Mouse (Mus musculus) lung, adult 2 months (tissue): Measurements from ENCODE around the gene Map7d3. TPM values are rescaled to one million over a fixed set of nuclear protein-coding genes. Genes with fewer than 3 reads are reported as not detected.
A peak's percentile ranks its signal among the peaks of the same experiment; 100 is the strongest.

ENCODE experiments used
- DNase-seq: peaks from one replicate; pipeline ENCODE4 v3.0.0; 2022
- H3K4me1 ChIP-seq: fragments of 200-500 bp; 2 replicates; pipeline ENCODE4 v1.6.1; 2011; ENCODE audit warnings: low read length; ENCODE audit not compliant: control insufficient read depth, insufficient read depth
- H3K4me3 ChIP-seq: fragments of 200-500 bp; replicated peaks from 2 replicates; pipeline ENCODE3; 2011; ENCODE audit warnings: low read depth, mild to moderate bottlenecking, control low read depth, low read length; ENCODE audit errors: extremely low read depth
- CTCF ChIP-seq: fragments of 200-500 bp; IDR thresholded peaks from 2 replicates; pipeline ENCODE4 v1.5.1; 2011; ENCODE audit warnings: mild to moderate bottlenecking, low read length, control low read depth; ENCODE audit not compliant: insufficient read depth
- POLR2A ChIP-seq: fragments of 200-500 bp; IDR thresholded peaks from 2 replicates; pipeline ENCODE4 v1.6.1; 2011; ENCODE audit warnings: low read depth, mild to moderate bottlenecking, control low read depth, low read length, borderline replicate concordance; ENCODE audit errors: extremely low read depth
- WGBS: fragments of 180-500 bp; shearing (Covaris S2); methylation state at CpG from one replicate; pipeline ENCODE4 v1.1.7; 2018; 5-methylcytosine and 5-hydroxymethylcytosine counted together
- polyA plus RNA-seq: library from polyadenylated mRNA; depleted of rRNA; stranded (reverse); fragments of >200 nt; gene quantifications from 2 replicates; pipeline ENCODE4 v1.2.3, GENCODE M21; 2012; rRNA removed

Gene Map7d3
- polyA plus RNA-seq, result 0.09 and 0.19 TPM in 2 replicates

GRCm38 (mm10) chrX:56821765-56822603 is at the start of gene Map7d3:
Map7d3 (minus strand) TSS chrX:56822326.
- WGBS, result 26% methylated on average over 35 of the region's 35 CpGs
- TF ChIP-seq POLR2A, result no peak
- TF ChIP-seq CTCF, result no peak
- H3K4me3 ChIP-seq, result peak within 1 kb of the TSS; percentile 77
- DNase-seq, result peak; percentile 6
- H3K4me1 ChIP-seq, result no peaks in the 10 kb centered on the region

GRCm38 (mm10) chrX:56869863-56870262 is 47.7 kb upstream of the Map7d3 start, which contains the start of gene Adgrg4:
Adgrg4 (plus strand) TSS chrX:56870163.
- WGBS, result 84% methylated on average over 2 of the region's 2 CpGs

GRCm38 (mm10) chrX:56841255-56841654 is 19.1 kb upstream of the Map7d3 start:
- 63% methylated on average over 5 of the region's 5 CpGs for WGBS
- no peak overlapping the region for H3K4me3 ChIP-seq
- TF ChIP-seq POLR2A, result no peak
- no peak for TF ChIP-seq CTCF
- H3K4me1 ChIP-seq, result no peaks in the 10 kb centered on the region
- no peak for DNase-seq

More at GRCm38 (mm10) chrX:56869863-56870262, 47.7 kb upstream of the Map7d3 start, which contains the start of gene Adgrg4:
- no peak for TF ChIP-seq CTCF
- Histone ChIP-seq H3K4me1 (no peaks in the 10 kb centered on the region), H3K4me3 (no peak within 1 kb of the TSS)
- no peak for DNase-seq

- Histone ChIP-seq H3K4me3 (no peak overlapping the region), H3K4me1 (no peaks in the 10 kb centered on the region)
- no peak for DNase-seq
- no peak for TF ChIP-seq POLR2A
- TF ChIP-seq CTCF, result peak; percentile 35; the same call in 1 of the 2 replicates
Measured at GRCm38 (mm10) chrX:56839369-56839768, 17.2 kb upstream of the Map7d3 start.

GRCm38 (mm10) chrX:56835842-56836241 is 13.7 kb upstream of the Map7d3 start:
- no peaks in the 10 kb centered on the region for H3K4me1 ChIP-seq
- H3K4me3 ChIP-seq, result no peak overlapping the region
- DNase-seq, result no peak
- WGBS, result 80% methylated on average over 6 of the region's 6 CpGs
- TF ChIP-seq CTCF (no peak), POLR2A (no peak)

- no peak for TF ChIP-seq CTCF
- no peak for TF ChIP-seq POLR2A
Measured at GRCm38 (mm10) chrX:56827492-56827891, 5.4 kb upstream of the Map7d3 start.

GRCm38 (mm10) chrX:56791268-56791667 is 30.9 kb downstream of the Map7d3 start:
- WGBS, result 48% methylated on average over 15 of the region's 15 CpGs
- TF ChIP-seq CTCF (peak; percentile 54), POLR2A (no peak)
- DNase-seq, result peak; percentile 50

More at GRCm38 (mm10) chrX:56827492-56827891, 5.4 kb upstream of the Map7d3 start:
- no peak for DNase-seq
- no peaks in the 10 kb centered on the region for H3K4me1 ChIP-seq
- H3K4me3 ChIP-seq, result no peak overlapping the region
- WGBS, result 61% methylated on average over 6 of the region's 6 CpGs

GRCm38 (mm10) chrX:56790591-56790990 is 31.5 kb downstream of the Map7d3 start:
- TF ChIP-seq CTCF (no peak), POLR2A (no peak)
- H3K4me3 ChIP-seq, result no peak overlapping the region
- 55% methylated on average over 4 of the region's 4 CpGs for WGBS
- no peaks in the 10 kb centered on the region; the same call in 1 of the 2 replicates for H3K4me1 ChIP-seq
- DNase-seq, result no peak

More at GRCm38 (mm10) chrX:56791268-56791667, 30.9 kb downstream of the Map7d3 start:
- Histone ChIP-seq H3K4me3 (no peak overlapping the region), H3K4me1 (no peaks in the 10 kb centered on the region; the same call in 1 of the 2 replicates)

GRCm38 (mm10) chrX:56787486-56787885 is 34.6 kb downstream of the Map7d3 start:
- no peak for TF ChIP-seq POLR2A
- TF ChIP-seq CTCF, result no peak
- DNase-seq, result no peak
- whole genome bisulfite sequencing, result 60% methylated on average over 3 of the region's 3 CpGs

More at GRCm38 (mm10) chrX:56787486-56787885, 34.6 kb downstream of the Map7d3 start:
- H3K4me3 ChIP-seq, result no peak overlapping the region
- no peaks in the 10 kb centered on the region; the same call in 1 of the 2 replicates for H3K4me1 ChIP-seq
